Mouse (Mus musculus) liver, adult 2 months (tissue): ENCODE measurements around the gene Sec14l3. TPM values are rescaled to one million over a fixed set of nuclear protein-coding genes. Genes with fewer than 3 reads are reported as not detected.
A peak's percentile ranks its signal among the peaks of the same experiment; 100 is the strongest.
"Not testable (repeated sequence)": the region's sequence is repeated elsewhere in the genome, so short reads cannot be mapped to it uniquely, and the experiment has no call there.

Experiments used
- DNase-seq: peaks from one replicate; pipeline ENCODE4 v3.0.0-alpha.2; 2011; ENCODE audit warnings: low read depth, low spot score; ENCODE audit errors: extremely low read depth
- H3K27ac ChIP-seq: fragments of 200-500 bp; replicated peaks from 2 replicates; pipeline ENCODE4 v1.5.1; 2012; ENCODE audit warnings: low read depth, mild to moderate bottlenecking, control low read depth, inconsistent platforms, low read length; ENCODE audit not compliant: insufficient read depth
- H3K27me3 ChIP-seq: fragments of 200-500 bp; 2 replicates; pipeline ENCODE4 v1.6.1; 2012; ENCODE audit warnings: mild to moderate bottlenecking, moderate library complexity, low read length, inconsistent platforms; ENCODE audit not compliant: control insufficient read depth, insufficient read depth
- H3K36me3 ChIP-seq: fragments of 200-500 bp; 2 replicates; pipeline ENCODE4 v1.6.1; 2012; ENCODE audit warnings: low read length, inconsistent platforms; ENCODE audit not compliant: control insufficient read depth, insufficient read depth
- H3K4me1 ChIP-seq: fragments of 200-500 bp; 2 replicates; pipeline ENCODE4 v1.6.1; 2011; ENCODE audit warnings: low read length; ENCODE audit not compliant: control insufficient read depth, insufficient read depth
- H3K4me3 ChIP-seq: fragments of 200-500 bp; 2 replicates; pipeline ENCODE4 v1.5.1; 2011; ENCODE audit warnings: low read depth, mild to moderate bottlenecking, control low read depth, low read length, moderate library complexity; ENCODE audit not compliant: insufficient read depth
- H3K79me2 ChIP-seq: fragments of 200-500 bp; 2 replicates; pipeline ENCODE4 v1.6.1; 2012; ENCODE audit warnings: inconsistent platforms, mild to moderate bottlenecking, low read length, moderate library complexity; ENCODE audit not compliant: control insufficient read depth, insufficient read depth
- H3K9ac ChIP-seq: fragments of 200-500 bp; 2 replicates; pipeline ENCODE4 v1.6.1; 2012; ENCODE audit warnings: low read depth, mild to moderate bottlenecking, control low read depth, inconsistent platforms, low read length
- CTCF ChIP-seq: fragments of 200-500 bp; IDR thresholded peaks from 2 replicates; pipeline ENCODE4 v1.5.1; 2011; ENCODE audit warnings: low read depth, low read length, control low read depth
- POLR2A ChIP-seq: fragments of 200-500 bp; IDR thresholded peaks from 2 replicates; pipeline ENCODE4 v1.6.1; 2011; ENCODE audit warnings: low read length, control low read depth; ENCODE audit not compliant: insufficient read depth; ENCODE audit errors: extremely low read depth
- WGBS: fragments of 180-500 bp; shearing (Covaris S2); methylation state at CpG from one replicate; pipeline ENCODE4 v1.1.7; 2018; 5-methylcytosine and 5-hydroxymethylcytosine counted together
- polyA plus RNA-seq: library from polyadenylated mRNA; depleted of rRNA; stranded (reverse); fragments of >200 nt; gene quantifications from 2 replicates; pipeline ENCODE4 v1.2.3, GENCODE M21; 2012
- total RNA-seq: library from RNA; depleted of rRNA; stranded (reverse); fragments of >200 nt; gene quantifications from 2 replicates; pipeline ENCODE4 v1.2.3, GENCODE M21; 2014

Sec14l3 gene
- total and polyA plus RNA-seq, 2 experiments: not detected

DNA sequence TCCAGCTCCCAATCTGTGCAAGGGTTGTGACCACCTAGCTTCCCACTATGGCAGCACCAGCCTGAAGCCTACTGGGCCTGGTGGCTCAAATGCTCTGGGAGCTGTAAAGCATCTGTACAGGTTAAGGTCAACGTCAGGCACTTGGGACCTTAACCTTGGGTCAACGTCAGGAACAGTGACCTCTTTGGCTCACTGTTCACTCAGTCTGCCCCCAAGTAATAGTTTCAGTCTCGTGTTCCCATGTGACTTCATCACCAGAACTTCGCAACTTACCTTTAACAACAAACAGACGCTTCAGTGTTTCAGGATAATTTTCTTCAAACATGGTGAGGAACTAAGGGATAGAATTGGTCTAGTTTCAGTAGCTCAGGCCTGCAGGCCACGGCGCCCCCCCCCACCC lies 44.0 kb downstream of the Sec14l3 start:
- H3K4me3 ChIP-seq: no peak overlapping the region; the same call in 1 of the 2 replicates
- DNase-seq: peak; percentile 93
- H3K79me2 ChIP-seq: no peaks in the 10 kb centered on the region
- H3K36me3 ChIP-seq: peaks cover 55% of the 10 kb centered on the region
- TF ChIP-seq POLR2A (no peak), CTCF (no peak)
- no peaks in the 10 kb centered on the region for H3K27me3 ChIP-seq
- WGBS: 33% methylated on average over 7 of the region's 7 CpGs
- H3K4me1 ChIP-seq: peaks cover 41% of the 10 kb centered on the region
- peak overlapping the region; percentile 51 for H3K27ac ChIP-seq
- peak overlapping the region; percentile 31; the same call in 1 of the 2 replicates for H3K9ac ChIP-seq

DNA sequence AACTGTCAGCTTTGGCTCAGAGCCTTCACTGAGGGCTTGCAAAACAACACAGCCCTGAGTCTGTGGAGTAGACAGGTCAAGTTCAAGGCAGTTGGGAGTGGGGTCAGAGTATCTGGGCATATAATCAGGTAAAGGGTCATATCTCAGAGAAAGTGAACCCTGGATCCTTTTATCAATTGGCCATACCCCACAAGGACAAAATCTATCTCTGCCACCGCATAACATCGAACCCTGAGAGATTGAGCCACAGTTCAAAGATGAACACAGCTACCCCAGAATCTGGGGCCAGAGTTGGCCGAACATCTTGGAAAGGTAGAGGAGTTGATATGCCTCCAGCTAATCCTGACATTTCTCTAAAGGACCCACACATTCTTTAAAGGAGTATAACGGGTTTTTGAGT lies 47.4 kb downstream of the Sec14l3 start:
- TF ChIP-seq CTCF (no peak), POLR2A (no peak)
- DNase-seq: peak; percentile 99
- H3K4me3 ChIP-seq: no peak overlapping the region
- 22% methylated on average over 4 of the region's 4 CpGs for WGBS
- peaks cover 39% of the 10 kb centered on the region for H3K36me3 ChIP-seq
- peak overlapping the region; percentile 85 for H3K27ac ChIP-seq
- H3K27me3 ChIP-seq: no peaks in the 10 kb centered on the region
- peak overlapping the region; percentile 16; the same call in 1 of the 2 replicates for H3K9ac ChIP-seq
- peaks cover 3% of the 10 kb centered on the region; the same call in 1 of the 2 replicates for H3K79me2 ChIP-seq
- H3K4me1 ChIP-seq: peaks cover 46% of the 10 kb centered on the region

GRCm38 (mm10) chr11:4112861-4113260 lies 48.2 kb downstream of the Sec14l3 start:
- Histone ChIP-seq H3K79me2 (peaks cover 5% of the 10 kb centered on the region; the same call in 1 of the 2 replicates), H3K4me1 (peaks cover 42% of the 10 kb centered on the region), H3K27ac (peak overlapping the region; percentile 85), H3K27me3 (no peaks in the 10 kb centered on the region), H3K36me3 (peaks cover 32% of the 10 kb centered on the region), H3K9ac (peak overlapping the region; percentile 30; the same call in 1 of the 2 replicates), H3K4me3 (no peak overlapping the region)
- 26% methylated on average over 6 of the region's 6 CpGs for WGBS
- peak; percentile 94 for DNase-seq
- TF ChIP-seq POLR2A (no peak), CTCF (no peak)

- DNase-seq: peak; percentile 85
- WGBS: 21% methylated on average over 4 of the region's 4 CpGs
- peaks cover 27% of the 10 kb centered on the region for H3K36me3 ChIP-seq
- H3K79me2 ChIP-seq: peaks cover 11% of the 10 kb centered on the region; the same call in 1 of the 2 replicates
- H3K9ac ChIP-seq: peak overlapping the region; percentile 43
- H3K27me3 ChIP-seq: no peaks in the 10 kb centered on the region
- H3K4me3 ChIP-seq: no peak overlapping the region
- peak overlapping the region; percentile 85 for H3K27ac ChIP-seq
- TF ChIP-seq POLR2A (no peak), CTCF (no peak)
- H3K4me1 ChIP-seq: peaks cover 37% of the 10 kb centered on the region
Observed at GRCm38 (mm10) chr11:4113496-4113895, 48.9 kb downstream of the Sec14l3 start.

DNA sequence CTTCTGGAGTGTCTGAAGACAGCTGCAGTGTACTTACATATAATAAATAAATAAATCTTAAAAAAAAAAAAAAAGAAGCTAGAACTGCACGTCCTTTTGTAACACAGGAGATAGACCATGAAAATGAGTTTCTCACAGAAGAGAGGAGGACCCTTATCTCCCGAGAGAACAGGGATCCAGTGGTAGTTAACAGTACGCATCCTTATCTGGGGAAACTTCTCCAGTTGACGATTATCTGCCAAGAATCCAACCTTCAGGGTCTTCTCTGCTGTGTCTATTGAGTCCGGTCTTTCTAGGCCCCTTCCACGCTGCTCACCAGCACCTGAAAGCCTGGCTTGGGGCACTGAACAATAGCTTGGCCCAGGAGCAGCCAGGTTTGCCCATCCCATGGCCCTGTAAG lies 49.3 kb downstream of the Sec14l3 start:
- Histone ChIP-seq H3K27me3 (no peaks in the 10 kb centered on the region), H3K9ac (peak overlapping the region; percentile 47), H3K27ac (peak overlapping the region; percentile 49), H3K36me3 (peaks cover 26% of the 10 kb centered on the region), H3K4me3 (peak overlapping the region; percentile 6; the same call in 1 of the 2 replicates), H3K4me1 (peaks cover 36% of the 10 kb centered on the region), H3K79me2 (peaks cover 11% of the 10 kb centered on the region; the same call in 1 of the 2 replicates)
- TF ChIP-seq POLR2A (no peak), CTCF (no peak)
- WGBS: 39% methylated on average over 6 of the region's 6 CpGs
- DNase-seq: peak; percentile 33

GRCm38 (mm10) chr11:4114541-4114940 lies 49.9 kb downstream of the Sec14l3 start:
- not testable (repeated sequence) for DNase-seq, H3K27me3 ChIP-seq
- WGBS: 28% methylated on average over 6 of the region's 6 CpGs

More at GRCm38 (mm10) chr11:4114541-4114940, 49.9 kb downstream of the Sec14l3 start:
- H3K4me1 ChIP-seq: peaks cover 36% of the 10 kb centered on the region
- peaks cover 11% of the 10 kb centered on the region; the same call in 1 of the 2 replicates for H3K79me2 ChIP-seq
- H3K36me3 ChIP-seq: peaks cover 20% of the 10 kb centered on the region
- not testable (repeated sequence) for H3K4me3 ChIP-seq, H3K9ac ChIP-seq
- H3K27ac ChIP-seq: peak overlapping the region; percentile 86
